Mouse (Mus musculus) ES-Bruce4 (cell line): Measurements from ENCODE around the gene Prkx. TPM values are rescaled to one million over a fixed set of nuclear protein-coding genes. Genes with fewer than 3 reads are reported as not detected.

Experiments used
- H3K27ac ChIP-seq: 2 replicates; pipeline ENCODE4 v1.5.1; 2012; ENCODE audit warnings: low read length, inconsistent platforms; ENCODE audit not compliant: insufficient read depth
- H3K27me3 ChIP-seq: 2 replicates; pipeline ENCODE4 v1.6.1; 2012; ENCODE audit warnings: mild to moderate bottlenecking, low read length, inconsistent platforms; ENCODE audit not compliant: control insufficient read depth, poor library complexity, insufficient read depth, severe bottlenecking
- H3K36me3 ChIP-seq: 2 replicates; pipeline ENCODE4 v1.6.1; 2012; ENCODE audit warnings: inconsistent platforms, mild to moderate bottlenecking, low read length, moderate library complexity; ENCODE audit not compliant: control insufficient read depth, poor library complexity, insufficient read depth, severe bottlenecking
- H3K4me1 ChIP-seq: one replicate; pipeline ENCODE4 v1.8.1; 2011; ENCODE audit warnings: low read length; ENCODE audit not compliant: control insufficient read depth, insufficient read depth
- H3K4me3 ChIP-seq: 2 replicates; pipeline ENCODE4 v1.5.1; 2011; ENCODE audit warnings: low read depth, mild to moderate bottlenecking, low read length
- H3K9ac ChIP-seq: 2 replicates; pipeline ENCODE4 v1.6.1; 2012; ENCODE audit warnings: low read depth, mild to moderate bottlenecking, inconsistent platforms; ENCODE audit not compliant: poor library complexity, severe bottlenecking
- H3K9me3 ChIP-seq: replicated peaks from 2 replicates; pipeline ENCODE4 v1.6.1; 2012; ENCODE audit warnings: mild to moderate bottlenecking, low read length, inconsistent platforms; ENCODE audit not compliant: control insufficient read depth, poor library complexity, insufficient read depth, severe bottlenecking
- CTCF ChIP-seq: IDR thresholded peaks from one replicate; pipeline ENCODE4 v1.8.1; 2011; ENCODE audit warnings: low read depth, low read length
- EP300 ChIP-seq: IDR thresholded peaks from 2 replicates; pipeline ENCODE4 v1.6.1; 2011; ENCODE audit warnings: low read depth, low read length; ENCODE audit not compliant: insufficient read depth
- POLR2A ChIP-seq: IDR thresholded peaks from one replicate; pipeline ENCODE4 v1.8.1; 2011; ENCODE audit warnings: low read length; ENCODE audit not compliant: insufficient read depth
- polyA plus RNA-seq: library from polyadenylated mRNA; stranded (reverse); fragments of >200 nt; gene quantifications from 2 replicates; pipeline ENCODE4 v1.2.4, GENCODE M21; 2011; ENCODE audit warnings: low read depth; ENCODE audit not compliant: missing spikeins, insufficient read depth, insufficient read length

Prkx gene
- 20.6 and 21.5 TPM in 2 replicates for polyA plus RNA-seq

DNA sequence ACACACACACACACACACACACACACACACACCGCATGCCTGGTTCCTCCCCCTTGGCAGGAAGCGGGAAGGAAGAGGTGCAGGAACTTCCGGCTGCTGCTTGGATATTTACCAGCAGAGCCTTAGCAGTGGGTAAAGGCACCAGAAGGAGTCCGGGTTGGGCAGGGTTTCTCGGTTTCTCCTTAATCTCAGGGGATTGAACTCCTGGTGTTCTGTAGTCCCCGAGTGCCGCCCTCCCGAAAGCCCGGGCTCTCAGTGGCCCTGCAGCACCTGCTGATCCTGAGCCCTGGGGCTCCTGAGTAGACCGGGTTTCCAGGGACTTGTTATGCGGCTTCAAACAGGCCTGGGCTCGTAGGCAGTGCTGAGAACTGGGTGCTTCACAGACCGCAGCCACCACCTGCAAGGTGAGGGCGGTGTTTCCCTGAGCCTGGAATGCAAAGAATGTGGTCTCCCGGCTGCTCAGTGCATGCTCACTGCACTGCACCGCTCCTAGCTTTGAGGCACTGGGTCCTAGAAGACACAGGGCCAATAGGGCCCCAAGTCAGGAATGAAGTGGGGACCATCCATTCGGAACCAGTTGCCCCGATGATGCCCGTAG lies at the start of gene Prkx:
Gene Prkx (minus strand): TSS at position 41 of the 598 bp plus-strand sequence.
- peak within 1 kb of the TSS; percentile 76 for H3K27ac ChIP-seq
- no peaks in the 10 kb centered on the region for H3K36me3 ChIP-seq
- peak within 1 kb of the TSS; percentile 77 for H3K9ac ChIP-seq
- H3K4me3 ChIP-seq = peak within 1 kb of the TSS; percentile 91
- TF ChIP-seq EP300 (0 out of 2 replicates have a peak, but pooled peaks have one; percentile 52), POLR2A (no peak)
- H3K27me3 ChIP-seq = no peaks in the 10 kb centered on the region
- H3K9me3 ChIP-seq = no peaks in the 10 kb centered on the region
- no peaks in the 10 kb centered on the region for H3K4me1 ChIP-seq

DNA sequence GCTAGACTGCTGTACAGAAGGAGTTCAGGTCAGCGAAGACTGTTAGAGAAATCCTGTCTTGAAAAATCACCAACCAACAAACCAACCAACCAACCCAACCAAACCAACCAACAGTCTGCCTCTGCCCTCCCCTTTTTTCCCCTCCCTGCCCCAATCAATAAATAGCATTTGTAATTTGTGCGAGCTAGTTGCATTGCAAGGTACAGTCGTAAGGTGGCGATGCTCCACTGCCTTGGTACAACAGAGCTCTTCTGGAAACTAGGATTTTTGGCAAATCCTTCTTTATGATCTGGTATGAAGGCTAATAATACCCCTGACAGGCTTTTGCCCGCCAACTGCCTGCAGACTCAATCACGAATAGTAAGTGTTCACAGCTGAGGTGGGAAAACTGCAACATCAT lies 16.0 kb upstream of the Prkx start:
- Histone ChIP-seq H3K4me3 (no peak overlapping the region), H3K9ac (no peak overlapping the region), H3K9me3 (no peaks in the 10 kb centered on the region), H3K27me3 (no peaks in the 10 kb centered on the region), H3K27ac (no peak overlapping the region), H3K36me3 (no peaks in the 10 kb centered on the region), H3K4me1 (no peaks in the 10 kb centered on the region)
- TF ChIP-seq CTCF (no peak), EP300 (no peak), POLR2A (no peak)

DNA sequence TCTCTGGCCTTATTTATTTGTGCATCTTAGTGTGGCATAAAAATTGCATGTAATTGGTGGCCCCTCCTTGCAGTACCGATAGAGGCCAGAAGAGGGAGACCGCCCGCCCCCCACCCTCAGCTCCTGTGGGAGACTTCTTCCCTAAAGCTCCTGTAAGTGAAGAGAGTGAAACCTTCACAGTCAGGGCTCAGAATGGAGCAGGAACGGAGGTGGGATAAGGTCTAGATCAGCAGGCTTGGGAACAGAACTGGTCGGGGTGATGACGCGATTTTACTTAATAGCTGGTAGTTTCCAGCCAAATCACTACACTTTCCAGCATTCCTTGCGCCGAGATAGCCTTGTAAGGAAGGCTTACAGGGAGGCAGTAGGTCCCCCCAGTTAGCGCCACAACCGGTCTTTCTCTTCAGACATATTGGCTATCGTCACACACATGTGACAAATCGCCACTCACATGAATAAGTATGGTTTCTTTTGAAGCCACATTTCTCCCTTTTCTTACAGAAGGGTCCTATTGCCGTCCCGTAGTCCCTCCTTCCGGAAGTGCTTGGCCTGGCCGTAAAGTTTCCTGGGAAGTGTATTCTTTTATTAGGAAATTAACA lies 14.6 kb upstream of the Prkx start:
- H3K9me3 ChIP-seq = no peaks in the 10 kb centered on the region
- H3K27ac ChIP-seq = peak overlapping the region; percentile 48; the same call in 1 of the 2 replicates
- H3K36me3 ChIP-seq = no peaks in the 10 kb centered on the region
- peak overlapping the region; percentile 94 for H3K4me3 ChIP-seq
- no peaks in the 10 kb centered on the region for H3K27me3 ChIP-seq
- TF ChIP-seq CTCF = peak; percentile 31
- no peak for TF ChIP-seq POLR2A
- no peak for TF ChIP-seq EP300
- H3K9ac ChIP-seq = no peak overlapping the region
- H3K4me1 ChIP-seq = no peaks in the 10 kb centered on the region

DNA sequence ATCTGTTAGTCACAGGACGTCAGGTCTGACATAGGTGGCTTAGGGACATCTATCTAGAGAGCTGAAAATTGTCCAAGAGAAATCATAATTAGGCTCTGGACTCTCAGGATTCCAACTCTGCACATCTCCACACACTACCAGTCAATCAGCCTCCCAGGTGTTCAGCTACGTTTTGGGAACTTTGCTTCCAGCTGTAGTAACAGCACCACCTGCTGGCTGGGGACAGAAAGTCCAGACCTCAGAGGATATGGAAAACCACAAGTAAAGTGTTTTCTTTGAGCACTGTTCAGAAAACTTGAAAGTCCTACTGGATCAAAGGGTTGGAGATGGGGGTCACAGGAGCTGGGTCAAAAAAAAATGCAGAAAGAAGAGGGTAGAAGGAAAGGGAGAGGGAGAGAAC lies 12.5 kb upstream of the Prkx start:
- TF ChIP-seq POLR2A (no peak), CTCF (peak; percentile 58), EP300 (no peak)
- Histone ChIP-seq H3K9ac (no peak overlapping the region), H3K4me3 (no peak overlapping the region), H3K4me1 (no peaks in the 10 kb centered on the region), H3K27ac (no peak overlapping the region), H3K9me3 (no peaks in the 10 kb centered on the region), H3K36me3 (no peaks in the 10 kb centered on the region), H3K27me3 (no peaks in the 10 kb centered on the region)

DNA sequence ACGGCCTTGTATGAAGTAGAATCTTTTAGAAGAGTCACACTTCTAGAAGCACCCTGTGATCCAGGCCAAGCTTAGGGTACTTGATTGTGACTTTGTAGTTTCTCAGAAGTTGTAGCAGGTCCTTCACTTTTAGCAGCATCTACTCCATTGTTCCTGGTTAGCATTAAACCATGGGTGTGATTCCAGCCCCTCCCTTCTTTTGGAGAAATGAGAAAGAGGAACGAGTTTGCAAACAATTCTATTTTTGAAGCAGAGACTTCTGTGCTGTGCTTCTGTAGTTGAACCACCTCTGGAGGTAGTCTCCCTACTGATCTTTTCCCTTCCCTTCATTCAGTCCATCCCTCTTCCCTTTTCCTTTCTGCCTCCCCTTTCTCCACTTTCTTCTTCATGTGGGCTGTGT lies 6.2 kb upstream of the Prkx start:
- Histone ChIP-seq H3K4me3 (no peak overlapping the region), H3K27me3 (no peaks in the 10 kb centered on the region), H3K9me3 (no peaks in the 10 kb centered on the region), H3K36me3 (no peaks in the 10 kb centered on the region), H3K9ac (no peak overlapping the region), H3K27ac (no peak overlapping the region), H3K4me1 (no peaks in the 10 kb centered on the region)
- TF ChIP-seq CTCF (no peak), POLR2A (no peak), EP300 (no peak)

DNA sequence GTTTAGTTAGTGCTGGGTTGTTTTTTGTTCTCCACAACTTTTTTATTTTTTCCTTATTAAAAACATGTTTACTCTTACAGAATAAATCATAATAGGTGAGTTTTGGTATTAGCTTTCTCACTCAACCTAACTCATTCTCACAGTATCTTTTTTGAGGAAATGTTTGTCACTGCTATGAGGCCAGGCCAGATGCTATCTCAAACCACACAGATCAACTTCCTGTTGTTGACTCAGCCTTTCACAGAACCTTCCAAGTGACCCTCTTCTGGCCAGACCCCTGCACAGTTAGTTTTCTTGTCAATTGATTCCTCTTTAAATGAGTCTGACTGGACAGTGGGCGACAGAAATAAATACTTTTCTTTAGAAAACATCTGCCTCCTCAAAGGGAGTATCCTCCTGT lies 5.5 kb upstream of the Prkx start:
- Histone ChIP-seq H3K36me3 (no peaks in the 10 kb centered on the region), H3K27me3 (no peaks in the 10 kb centered on the region), H3K4me3 (no peak overlapping the region), H3K27ac (no peak overlapping the region), H3K9me3 (no peaks in the 10 kb centered on the region), H3K9ac (no peak overlapping the region), H3K4me1 (no peaks in the 10 kb centered on the region)
- TF ChIP-seq POLR2A (no peak), CTCF (no peak), EP300 (no peak)
